Comparison of ENCODE assay signal across 8 mouse cellular contexts in the genomic region with DNA sequence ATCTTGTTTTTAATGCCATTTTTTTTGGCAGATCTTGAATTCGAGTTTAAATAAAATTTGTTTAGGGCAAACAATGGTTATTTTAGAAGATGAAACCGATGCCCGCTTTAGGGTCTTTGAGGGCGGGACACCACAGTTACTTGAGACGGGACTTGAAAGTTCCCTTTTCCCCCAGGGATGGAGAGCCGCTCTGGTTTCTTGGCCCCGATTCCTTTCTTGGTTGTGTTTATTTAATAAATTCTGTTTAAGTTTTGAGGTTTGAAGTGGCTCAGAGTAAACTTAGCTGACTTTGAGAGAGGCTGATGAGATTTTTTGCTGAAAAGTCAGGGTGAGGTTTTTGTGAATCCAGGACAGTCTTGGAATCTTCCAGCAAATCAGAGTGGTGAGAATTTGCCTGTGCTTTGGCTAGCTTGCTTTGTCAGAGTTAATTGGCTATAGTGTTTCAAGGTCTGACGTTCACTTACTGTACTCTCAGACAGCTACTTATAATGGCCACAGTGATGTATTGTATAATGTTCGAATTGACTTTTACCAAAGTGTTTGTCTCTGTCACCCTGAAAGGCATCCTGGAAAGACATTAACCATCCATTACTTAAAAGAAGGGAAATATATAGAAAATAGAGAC. TPM values are rescaled to one million over a fixed set of nuclear protein-coding genes. Genes with fewer than 3 reads are reported as not detected.
A peak's percentile ranks its signal among the peaks of the same experiment; 100 is the strongest.
DNase-seq lines count a peak whose midpoint lies in the region; ATAC-seq and TF ChIP-seq lines count a peak whose summit lies in the region.

No protein-coding gene starts in this region.

- WGBS in cerebellum, adult 2 months, result 9% methylated on average over 9 of the region's 9 CpGs
- 9% methylated on average over 9 of the region's 9 CpGs for WGBS in liver, embryonic 11.5 days
- 2% methylated on average over 9 of the region's 9 CpGs for WGBS in stomach, embryonic 15.5 days

- no peaks in the 10 kb centered on the region for H3K4me1 ChIP-seq in cerebellum, adult 2 months (ENCODE audit: control insufficient read depth, insufficient read depth, low read length)
- H3K4me1 ChIP-seq in testis, adult 2 months (ENCODE audit: control insufficient read depth, insufficient read depth, low read length), result peaks cover 5% of the 10 kb centered on the region
- no peaks in the 10 kb centered on the region; the same call in 1 of the 2 replicates for H3K4me1 ChIP-seq in liver, embryonic 11.5 days (replicated peaks; ENCODE audit: control insufficient read depth, insufficient read depth, low read length)
- peaks cover 5% of the 10 kb centered on the region; the same call in 1 of the 2 replicates for H3K4me1 ChIP-seq in stomach, embryonic 15.5 days

- no peaks in the 10 kb centered on the region for H3K27me3 ChIP-seq in cerebellum, adult 2 months (ENCODE audit: control insufficient read depth, insufficient read depth, low read length)
- no peaks in the 10 kb centered on the region for H3K27me3 ChIP-seq in testis, adult 2 months (ENCODE audit: control insufficient read depth, insufficient read depth, low read length)
- no peaks in the 10 kb centered on the region for H3K27me3 ChIP-seq in liver, embryonic 11.5 days (replicated peaks; ENCODE audit: control insufficient read depth, insufficient read depth, low read length)
- H3K27me3 ChIP-seq in stomach, embryonic 15.5 days (replicated peaks), result no peaks in the 10 kb centered on the region

- peak overlapping the region; percentile 82 for H3K9ac ChIP-seq in liver, embryonic 11.5 days (ENCODE audit: low read depth, low read length)
- H3K9ac ChIP-seq in stomach, embryonic 15.5 days, result peak overlapping the region; percentile 87

- DNase-seq in cerebellum, adult 2 months, result no peak
- no peak for DNase-seq in cerebellum, adult 11 months
- DNase-seq in testis, postnatal 14 days (ENCODE audit: low spot score), result no peak
- DNase-seq in liver, embryonic 11.5 days (ENCODE audit: low spot score), result no peak
- no peak for DNase-seq in spleen, adult 12 weeks (ENCODE audit: low spot score)
- DNase-seq in spleen, postnatal 36 days (ENCODE audit: low spot score in 2 of 2), result no peak

- no peak for ATAC-seq in liver, embryonic 11.5 days (replicated peaks; ENCODE audit: low FRiP score)
- ATAC-seq in stomach, embryonic 15.5 days (ENCODE audit: insufficient read depth, low FRiP score, low read depth), result no peak

- H3K4me2 ChIP-seq in liver, embryonic 11.5 days, result peak overlapping the region; percentile 97
- H3K4me2 ChIP-seq in stomach, embryonic 15.5 days, result peak overlapping the region; percentile 75

- no peaks in the 10 kb centered on the region for H3K36me3 ChIP-seq in testis, adult 2 months (ENCODE audit: control insufficient read depth, insufficient read depth, low read length)
- H3K36me3 ChIP-seq in liver, embryonic 11.5 days (ENCODE audit: control insufficient read depth, insufficient read depth, low read length), result no peaks in the 10 kb centered on the region; the same call in none of the 2 replicates
- H3K36me3 ChIP-seq in stomach, embryonic 15.5 days, result no peaks in the 10 kb centered on the region

- no peaks in the 10 kb centered on the region for H3K9me3 ChIP-seq in liver, embryonic 11.5 days (ENCODE audit: control insufficient read depth, low read length)
- no peaks in the 10 kb centered on the region for H3K9me3 ChIP-seq in stomach, embryonic 15.5 days

- no peak for TF ChIP-seq POLR2A in cerebellum, adult 2 months (IDR thresholded peaks at IDR 0.05; ENCODE audit: borderline replicate concordance, insufficient read depth, low read length)
- TF ChIP-seq POLR2A in testis, adult 2 months (IDR thresholded peaks at IDR 0.05; ENCODE audit: control insufficient read depth, low read depth, low read length), result no peak

- TF ChIP-seq CTCF in cerebellum, adult 2 months (IDR thresholded peaks at IDR 0.05; ENCODE audit: borderline replicate concordance, insufficient read depth, low read depth, low read length), result no peak
- no peak for TF ChIP-seq CTCF in testis, adult 2 months (IDR thresholded peaks at IDR 0.05; ENCODE audit: control insufficient read depth, insufficient read depth, insufficient replicate concordance, low read depth, low read length)

- no peak overlapping the region for H3K27ac ChIP-seq in cerebellum, adult 2 months (ENCODE audit: insufficient read depth, low read length)
- H3K27ac ChIP-seq in testis, adult 2 months (ENCODE audit: control insufficient read depth, insufficient read depth, low read depth, low read length), result peak overlapping the region; percentile 74
- H3K27ac ChIP-seq in liver, embryonic 11.5 days (ENCODE audit: low read depth, low read length), result no peak overlapping the region
- H3K27ac ChIP-seq in stomach, embryonic 15.5 days, result peak overlapping the region; percentile 96; the same call in 1 of the 2 replicates

- peak overlapping the region; percentile 74 for H3K4me3 ChIP-seq in cerebellum, adult 2 months (replicated peaks; ENCODE audit: insufficient read depth, low read depth, low read length)
- peak overlapping the region; percentile 76 for H3K4me3 ChIP-seq in testis, adult 2 months (ENCODE audit: control insufficient read depth, low read depth, low read length)
- peak overlapping the region; percentile 78 for H3K4me3 ChIP-seq in liver, embryonic 11.5 days (ENCODE audit: low read depth, low read length)
- peak overlapping the region; percentile 90 for H3K4me3 ChIP-seq in stomach, embryonic 15.5 days (replicated peaks)

RNA-seq across cellular contexts. Expression of a gene that starts 1.3 kb away (rescaled TPM):
- 30.0 TPM in 2 replicates for polyA plus RNA-seq in cerebellum, adult 2 months (2012; rRNA removed)
- polyA plus RNA-seq in testis, adult 2 months (2012; rRNA removed), result 15.1 and 17.5 TPM in 2 replicates
- 14.4 and 16.3 TPM in 2 replicates for polyA plus RNA-seq in liver, embryonic 11.5 days (2014; fragmentation: Nextera tagmentation; extraction: Ambion mirVana)
- 32.4 and 36.8 TPM in 2 replicates for polyA plus RNA-seq in stomach, embryonic 15.5 days (2015; fragmentation: Nextera tagmentation; extraction: Ambion mirVana)

Comparison
In these comparisons a context has a peak if more than half of its experiments do, and no peak if none do; other contexts are left out.
1. H3K27ac ChIP-seq: peak in testis, adult 2 months (single experiment) and stomach, embryonic 15.5 days (single experiment); none in cerebellum, adult 2 months (single experiment) and liver, embryonic 11.5 days (single experiment).
2. Peak in every context shown above with its lines, with median percentiles within 50 percentile points of each other: H3K4me3 ChIP-seq.